Mouse (Mus musculus): ENCODE data around the gene Larp1b.

Gene Larp1b

GRCm38 (mm10) chr3:41020687-41021086 lies 71.1 kb downstream of the Larp1b start:
- DNase-seq (ENCODE audit: low spot score in 2 of 2), result no peak

GRCm38 (mm10) chr3:41021980-41022379 lies 72.4 kb downstream of the Larp1b start:
- DNase-seq (ENCODE audit: low spot score in 2 of 2), result no peak

GRCm38 (mm10) chr3:41030705-41031104 lies 81.1 kb downstream of the Larp1b start:
- DNase-seq (ENCODE audit: low spot score in 2 of 2), result no peak

- DNase-seq (ENCODE audit: low spot score in 2 of 2), result no peak
Observed at GRCm38 (mm10) chr3:41031286-41032210, 81.9 kb downstream of the Larp1b start.

- DNase-seq (ENCODE audit: low spot score in 2 of 2), result no peak
Observed at GRCm38 (mm10) chr3:41038297-41038916, 88.8 kb downstream of the Larp1b start.

- no peak for DNase-seq (ENCODE audit: low spot score in 2 of 2)
Observed at GRCm38 (mm10) chr3:41041241-41041640, 91.6 kb downstream of the Larp1b start.

GRCm38 (mm10) chr3:41042195-41042938 lies 92.7 kb downstream of the Larp1b start:
- DNase-seq (ENCODE audit: low spot score in 2 of 2), result peak in 1 of 2 experiments; percentile 16

GRCm38 (mm10) chr3:41043756-41044354 lies 94.2 kb downstream of the Larp1b start:
- no peak for DNase-seq (ENCODE audit: low spot score in 2 of 2)

- DNase-seq (ENCODE audit: low spot score in 2 of 2), result no peak
Observed at GRCm38 (mm10) chr3:41047838-41048237, 98.2 kb downstream of the Larp1b start.

GRCm38 (mm10) chr3:41053334-41053733 lies 103.7 kb downstream of the Larp1b start:
- DNase-seq (ENCODE audit: low spot score in 2 of 2), result no peak

- DNase-seq (ENCODE audit: low spot score in 2 of 2), result no peak
Observed at GRCm38 (mm10) chr3:41058395-41058794, 108.8 kb downstream of the Larp1b start.

GRCm38 (mm10) chr3:41059249-41059648 lies 109.6 kb downstream of the Larp1b start:
- DNase-seq (ENCODE audit: low spot score in 2 of 2), result no peak

- DNase-seq (ENCODE audit: low spot score in 2 of 2), result no peak
Observed at GRCm38 (mm10) chr3:41061831-41062565, 112.4 kb downstream of the Larp1b start.

GRCm38 (mm10) chr3:41062758-41063157 lies 113.1 kb downstream of the Larp1b start:
- DNase-seq (ENCODE audit: low spot score in 2 of 2), result no peak

- DNase-seq (ENCODE audit: low spot score in 2 of 2), result no peak
Observed at GRCm38 (mm10) chr3:41065320-41065719, 115.7 kb downstream of the Larp1b start.

- DNase-seq (ENCODE audit: low spot score in 2 of 2), result no peak
Observed at GRCm38 (mm10) chr3:41070519-41070918, 120.9 kb downstream of the Larp1b start.

- DNase-seq (ENCODE audit: low spot score in 2 of 2), result no peak
Observed at GRCm38 (mm10) chr3:41075376-41075775, 125.7 kb downstream of the Larp1b start.

- no peak for DNase-seq (ENCODE audit: low spot score in 2 of 2)
Observed at GRCm38 (mm10) chr3:41078673-41079072, 129.0 kb downstream of the Larp1b start.

GRCm38 (mm10) chr3:41080724-41081123 lies 131.1 kb downstream of the Larp1b start:
- DNase-seq (ENCODE audit: low spot score in 2 of 2), result no peak

GRCm38 (mm10) chr3:41081474-41082301 lies 132.1 kb downstream of the Larp1b start:
- peak; percentile 16 to 52 for DNase-seq (ENCODE audit: low spot score in 2 of 2)
